Mouse (Mus musculus): Measurements from ENCODE around the gene Agxt. TPM values are rescaled to one million over a fixed set of nuclear protein-coding genes. Genes with fewer than 3 reads are reported as not detected.

Agxt gene
- total and polyA plus RNA-seq, 3 experiments: not detected

DNA sequence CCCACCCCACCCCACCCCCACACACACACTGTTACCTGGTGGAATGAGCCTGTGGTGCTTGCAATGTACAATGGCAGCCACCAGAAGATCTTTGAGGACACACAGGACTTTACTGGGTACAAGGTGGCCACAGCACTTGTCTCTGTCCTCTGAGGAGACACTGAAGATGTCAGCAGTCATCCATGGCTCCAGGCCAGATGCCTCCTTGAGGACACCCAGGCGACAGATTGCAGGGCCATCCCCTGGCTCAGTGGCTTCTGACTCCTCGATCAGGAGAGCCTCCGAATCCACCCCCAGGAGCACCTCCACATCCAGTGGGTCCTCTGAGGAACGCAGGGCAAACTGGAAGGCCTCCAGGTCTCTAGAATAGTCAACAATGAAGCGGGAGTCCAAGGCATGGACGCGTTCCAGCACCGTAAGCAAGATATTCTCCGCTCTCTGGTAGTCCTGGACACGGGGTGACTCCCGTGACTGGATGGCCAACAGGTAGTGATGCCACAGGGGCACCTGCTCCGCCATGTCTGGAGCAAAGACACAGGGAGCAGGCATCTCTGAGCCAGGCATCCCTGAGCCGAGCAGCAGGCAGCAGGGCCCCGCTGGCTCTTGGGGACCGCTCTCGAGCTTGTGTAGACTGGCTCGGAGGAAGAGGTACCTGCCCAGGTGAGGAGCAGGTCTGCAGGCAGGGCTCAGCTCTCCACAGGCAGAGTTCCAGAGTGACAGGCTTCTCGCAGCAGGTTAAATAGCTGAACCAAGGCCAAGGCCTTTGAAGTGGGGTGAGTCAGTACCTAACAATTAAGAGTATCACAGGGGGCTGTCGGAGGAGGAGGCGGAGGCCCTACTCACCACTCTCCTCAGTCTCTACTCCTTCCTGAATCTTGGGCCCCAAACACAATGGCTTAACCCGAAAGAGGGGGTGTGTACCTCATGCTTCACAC lies 24.8 kb downstream of the Agxt start:
- ATAC-seq (ENCODE audit: extremely low read depth, insufficient number of reproducible peaks, low FRiP score, poor library complexity, severe bottlenecking) (no peak), DNase-seq (ENCODE audit: low spot score) (no peak)
- no peaks in the 10 kb centered on the region for H3K4me1 ChIP-seq (ENCODE audit: insufficient read depth, low read depth, low read length)
- peaks cover 3% of the 10 kb centered on the region; the same call in 1 of the 2 replicates for H3K27me3 ChIP-seq (ENCODE audit: insufficient read depth, low read length)
- TF ChIP-seq POLR2AphosphoS5 (IDR thresholded peaks at IDR 0.05; ENCODE audit: insufficient replicate concordance, low read depth, low read length) (no peak), TAL1 (conservative IDR thresholded peaks at IDR 0.05; ENCODE audit: low read depth, low read length) (no peak), GATA1 (IDR thresholded peaks at IDR 0.05; ENCODE audit: borderline replicate concordance, low read length) (no peak), GATA2 (IDR thresholded peaks at IDR 0.05; ENCODE audit: borderline replicate concordance, low read depth, low read length) (no peak), CTCF (IDR thresholded peaks at IDR 0.05; ENCODE audit: low read depth, low read length) (no peak)
- H3K9me3 ChIP-seq (replicated peaks): no peaks in the 10 kb centered on the region
- no peaks in the 10 kb centered on the region for H3K36me3 ChIP-seq (replicated peaks)
- no peak overlapping the region for H3K4me3 ChIP-seq (ENCODE audit: low read depth, low read length)

- no peak for DNase-seq (ENCODE audit: low spot score)
- Histone ChIP-seq H3K4me3 (ENCODE audit: low read depth, low read length) (no peak within 1 kb of the TSS), H3K36me3 (replicated peaks) (no peaks in the 10 kb centered on the region), H3K4me1 (ENCODE audit: insufficient read depth, low read depth, low read length) (no peaks in the 10 kb centered on the region; the same call in 1 of the 2 replicates), H3K27me3 (ENCODE audit: insufficient read depth, low read length) (peaks cover 3% of the 10 kb centered on the region; the same call in 1 of the 2 replicates), H3K9me3 (replicated peaks) (no peaks in the 10 kb centered on the region)
- TF ChIP-seq TAL1 (conservative IDR thresholded peaks at IDR 0.05; ENCODE audit: low read depth, low read length): no peak
- no peak for TF ChIP-seq POLR2AphosphoS5 (IDR thresholded peaks at IDR 0.05; ENCODE audit: insufficient replicate concordance, low read depth, low read length)
- no peak for TF ChIP-seq GATA1 (IDR thresholded peaks at IDR 0.05; ENCODE audit: borderline replicate concordance, low read length)
- TF ChIP-seq CTCF (IDR thresholded peaks at IDR 0.05; ENCODE audit: low read depth, low read length): no peak
- TF ChIP-seq GATA2 (IDR thresholded peaks at IDR 0.05; ENCODE audit: borderline replicate concordance, low read depth, low read length): no peak
- no peak for ATAC-seq (ENCODE audit: extremely low read depth, insufficient number of reproducible peaks, low FRiP score, poor library complexity, severe bottlenecking)
Measured at GRCm38 (mm10) chr1:93160501-93161133, 25.6 kb downstream of the Agxt start, which contains the start of gene 2310007B03Rik. Gene 2310007B03Rik, minus strand, starts transcription at chr1:93160948.

GRCm38 (mm10) chr1:93161350-93161749 lies 26.3 kb downstream of the Agxt start:
- peaks cover 3% of the 10 kb centered on the region; the same call in 1 of the 2 replicates for H3K27me3 ChIP-seq (ENCODE audit: insufficient read depth, low read length)

GRCm38 (mm10) chr1:93161921-93162320 lies 26.9 kb downstream of the Agxt start:
- no peak for ATAC-seq (ENCODE audit: extremely low read depth, insufficient number of reproducible peaks, low FRiP score, poor library complexity, severe bottlenecking)
- no peak for TF ChIP-seq TAL1 (conservative IDR thresholded peaks at IDR 0.05; ENCODE audit: low read depth, low read length)
- TF ChIP-seq GATA1 (IDR thresholded peaks at IDR 0.05; ENCODE audit: borderline replicate concordance, low read length): no peak
- no peak for TF ChIP-seq CTCF (IDR thresholded peaks at IDR 0.05; ENCODE audit: low read depth, low read length)
- TF ChIP-seq POLR2AphosphoS5 (IDR thresholded peaks at IDR 0.05; ENCODE audit: insufficient replicate concordance, low read depth, low read length): no peak
- TF ChIP-seq GATA2 (IDR thresholded peaks at IDR 0.05; ENCODE audit: borderline replicate concordance, low read depth, low read length): no peak
- H3K27me3 ChIP-seq (ENCODE audit: insufficient read depth, low read length): peaks cover 3% of the 10 kb centered on the region; the same call in 1 of the 2 replicates
- no peaks in the 10 kb centered on the region; the same call in 1 of the 2 replicates for H3K4me1 ChIP-seq (ENCODE audit: insufficient read depth, low read depth, low read length)
- H3K9me3 ChIP-seq (replicated peaks): no peaks in the 10 kb centered on the region
- H3K4me3 ChIP-seq (ENCODE audit: low read depth, low read length): no peak overlapping the region
- DNase-seq (ENCODE audit: low spot score): no peak
- H3K36me3 ChIP-seq (replicated peaks): no peaks in the 10 kb centered on the region

More at GRCm38 (mm10) chr1:93161350-93161749, 26.3 kb downstream of the Agxt start:
- H3K4me3 ChIP-seq (ENCODE audit: low read depth, low read length): no peak overlapping the region
- ATAC-seq (ENCODE audit: extremely low read depth, insufficient number of reproducible peaks, low FRiP score, poor library complexity, severe bottlenecking) (no peak), DNase-seq (ENCODE audit: low spot score) (no peak)
- H3K36me3 ChIP-seq (replicated peaks): no peaks in the 10 kb centered on the region
- no peaks in the 10 kb centered on the region; the same call in 1 of the 2 replicates for H3K4me1 ChIP-seq (ENCODE audit: insufficient read depth, low read depth, low read length)
- no peaks in the 10 kb centered on the region for H3K9me3 ChIP-seq (replicated peaks)
- TF ChIP-seq TAL1 (conservative IDR thresholded peaks at IDR 0.05; ENCODE audit: low read depth, low read length) (no peak), GATA1 (IDR thresholded peaks at IDR 0.05; ENCODE audit: borderline replicate concordance, low read length) (no peak), GATA2 (IDR thresholded peaks at IDR 0.05; ENCODE audit: borderline replicate concordance, low read depth, low read length) (no peak), CTCF (IDR thresholded peaks at IDR 0.05; ENCODE audit: low read depth, low read length) (no peak), POLR2AphosphoS5 (IDR thresholded peaks at IDR 0.05; ENCODE audit: insufficient replicate concordance, low read depth, low read length) (no peak)

- no peak for TF ChIP-seq TAL1 (conservative IDR thresholded peaks at IDR 0.05; ENCODE audit: low read depth, low read length)
- H3K36me3 ChIP-seq (replicated peaks): no peaks in the 10 kb centered on the region
- DNase-seq (ENCODE audit: low spot score) (no peak), ATAC-seq (ENCODE audit: extremely low read depth, insufficient number of reproducible peaks, low FRiP score, poor library complexity, severe bottlenecking) (no peak)
- peaks cover 3% of the 10 kb centered on the region; the same call in 1 of the 2 replicates for H3K27me3 ChIP-seq (ENCODE audit: insufficient read depth, low read length)
- H3K9me3 ChIP-seq (replicated peaks): no peaks in the 10 kb centered on the region
- H3K4me1 ChIP-seq (ENCODE audit: insufficient read depth, low read depth, low read length): no peaks in the 10 kb centered on the region; the same call in 1 of the 2 replicates
- no peak overlapping the region for H3K4me3 ChIP-seq (ENCODE audit: low read depth, low read length)
Measured at GRCm38 (mm10) chr1:93162588-93162987, 27.5 kb downstream of the Agxt start.

- ATAC-seq (ENCODE audit: extremely low read depth, insufficient number of reproducible peaks, low FRiP score, poor library complexity, severe bottlenecking): no peak
- no peak for DNase-seq (ENCODE audit: low spot score)
- no peaks in the 10 kb centered on the region for H3K9me3 ChIP-seq (replicated peaks)
- no peaks in the 10 kb centered on the region; the same call in 1 of the 2 replicates for H3K4me1 ChIP-seq (ENCODE audit: insufficient read depth, low read depth, low read length)
- no peak for TF ChIP-seq GATA2 (IDR thresholded peaks at IDR 0.05; ENCODE audit: borderline replicate concordance, low read depth, low read length)
- no peak for TF ChIP-seq POLR2AphosphoS5 (IDR thresholded peaks at IDR 0.05; ENCODE audit: insufficient replicate concordance, low read depth, low read length)
- TF ChIP-seq CTCF (IDR thresholded peaks at IDR 0.05; ENCODE audit: low read depth, low read length): no peak
- no peak for TF ChIP-seq TAL1 (conservative IDR thresholded peaks at IDR 0.05; ENCODE audit: low read depth, low read length)
- no peak overlapping the region for H3K4me3 ChIP-seq (ENCODE audit: low read depth, low read length)
- no peaks in the 10 kb centered on the region for H3K36me3 ChIP-seq (replicated peaks)
- H3K27me3 ChIP-seq (ENCODE audit: insufficient read depth, low read length): peaks cover 3% of the 10 kb centered on the region; the same call in 1 of the 2 replicates
Measured at GRCm38 (mm10) chr1:93165447-93165846, 30.4 kb downstream of the Agxt start.

Measured in G1E (cell line).